Mouse (Mus musculus) bone marrow macrophage, adult 2 months (primary cell): ENCODE measurements around the gene Cfap74.

Experiments used
- CTCF ChIP-seq: IDR thresholded peaks from 2 replicates; pipeline ENCODE4 v1.5.1; 2012; ENCODE audit warnings: low read depth, mild to moderate bottlenecking, low read length, moderate library complexity
- POLR2A ChIP-seq: IDR thresholded peaks from 2 replicates; pipeline ENCODE4 v1.6.1; 2012; ENCODE audit warnings: mild to moderate bottlenecking, low read depth, low read length, borderline replicate concordance

- TF ChIP-seq CTCF (no peak), POLR2A (no peak)
These were observed 20.2 kb downstream of the Cfap74 start for GRCm38 (mm10) chr4:155429202-155429601.
